Mouse (Mus musculus) cerebral cortex, adult 2 months (tissue): ENCODE results near the gene Gm6793.

Experiments
- WGBS: fragments of 180-500 bp; shearing (Covaris S2); methylation state at CpG from one replicate; pipeline ENCODE4 v1.1.7; 2018; 5-methylcytosine and 5-hydroxymethylcytosine counted together

The Gm6793 gene

DNA sequence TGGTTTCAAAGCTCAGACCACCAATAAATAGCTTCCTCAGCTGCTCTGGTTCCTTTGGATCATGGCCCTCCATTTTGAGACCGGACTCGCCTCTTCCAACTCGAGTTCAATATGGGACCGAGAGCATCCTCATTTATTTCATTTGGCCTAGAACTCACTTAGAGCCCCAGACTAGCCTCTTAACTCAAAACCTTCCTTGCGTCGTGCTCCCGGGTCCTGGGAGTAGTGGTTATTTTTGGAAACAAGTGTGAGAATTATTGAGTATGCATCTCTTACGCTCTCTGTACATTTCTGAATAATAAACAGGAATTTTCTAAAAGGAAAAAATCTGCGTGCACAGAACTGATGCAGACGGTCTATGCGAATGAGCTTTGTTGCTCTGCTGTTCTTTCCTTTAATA is at the start of gene Gm6793:
Gene Gm6793 (minus strand): TSS at position 101 of the 400 bp plus-strand sequence.
- 60% methylated on average over 11 of the region's 11 CpGs for WGBS

DNA sequence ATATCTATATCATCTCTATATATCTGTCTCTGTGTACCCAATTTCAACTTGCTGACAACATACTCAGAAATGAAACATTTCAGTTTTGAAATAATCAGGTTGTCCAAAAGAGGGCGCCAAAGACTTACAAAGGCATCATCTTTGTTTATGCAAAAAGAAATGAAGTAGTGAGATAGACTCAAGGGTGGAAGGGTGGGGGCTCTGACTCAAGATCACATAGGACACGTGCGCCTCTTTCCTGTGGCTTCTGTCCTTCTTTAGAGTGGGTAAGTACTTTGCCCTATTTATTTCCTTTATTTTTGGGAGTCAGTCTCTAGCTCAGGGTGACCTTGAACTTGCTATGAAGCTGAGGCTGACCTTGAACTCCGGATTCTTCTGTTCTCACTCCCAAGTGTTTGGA is 46.5 kb upstream of the Gm6793 start:
- WGBS = 22% methylated on average over 4 of the region's 4 CpGs

DNA sequence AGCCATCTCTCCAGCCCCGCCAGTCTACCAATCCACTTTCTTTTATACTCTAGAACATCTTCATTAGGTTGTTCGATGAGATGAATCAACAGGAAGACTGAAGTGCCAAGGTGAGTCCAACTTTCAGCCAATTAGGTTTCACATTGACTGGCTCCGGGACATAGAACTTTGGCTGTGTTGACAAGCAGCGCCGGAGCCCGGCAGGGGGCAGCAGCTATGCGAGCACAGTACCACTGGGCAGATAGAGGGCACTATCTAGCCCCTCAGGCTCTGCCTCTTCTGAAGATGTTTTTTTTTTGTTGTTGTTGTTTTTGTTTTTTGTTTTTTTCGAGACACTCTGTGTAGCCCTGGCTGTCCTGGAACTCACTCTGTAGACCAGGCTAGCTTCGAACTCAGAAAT is 36.7 kb upstream of the Gm6793 start:
- WGBS = 76% methylated on average over 9 of the region's 9 CpGs

DNA sequence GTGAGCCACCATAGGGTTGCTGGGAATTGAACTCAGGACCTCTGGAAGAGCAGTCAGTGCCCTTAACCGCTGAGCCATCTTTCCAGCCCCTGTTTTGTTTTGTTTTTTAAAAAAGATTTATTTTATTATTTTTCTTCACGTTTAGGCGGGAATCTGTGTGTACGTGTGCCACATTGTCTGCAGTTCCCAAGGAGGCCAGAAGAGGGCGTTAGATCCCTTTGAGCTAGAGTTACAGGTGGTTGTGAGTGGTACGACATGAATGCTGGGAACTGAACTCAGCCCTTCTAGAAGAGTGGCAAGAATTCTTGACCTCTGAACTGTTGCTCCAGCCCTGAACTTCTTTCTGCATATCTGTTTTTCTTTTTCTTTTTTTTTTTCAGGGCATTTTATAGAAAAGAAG is 35.1 kb upstream of the Gm6793 start:
- 84% methylated on average over 6 of the region's 6 CpGs for WGBS

DNA sequence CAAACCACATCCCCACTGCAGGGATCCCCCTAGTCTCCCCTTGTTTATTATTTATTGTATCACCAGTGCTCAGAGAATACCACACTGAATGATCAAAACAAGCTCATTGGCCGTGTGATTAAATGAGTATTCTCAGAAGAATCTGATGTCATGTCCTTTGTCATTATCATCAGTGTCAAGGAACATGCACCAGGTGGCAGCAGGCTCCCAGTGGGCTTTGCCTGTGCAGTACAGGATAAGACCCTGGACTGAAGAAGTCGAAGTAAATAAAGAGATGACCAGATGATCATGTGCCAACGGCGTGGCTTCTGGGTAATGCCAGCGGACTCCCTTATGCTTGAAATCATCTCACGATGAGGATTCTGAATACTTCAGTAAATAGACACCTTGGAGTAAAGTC is 33.5 kb upstream of the Gm6793 start:
- WGBS = 79% methylated on average over 6 of the region's 6 CpGs

DNA sequence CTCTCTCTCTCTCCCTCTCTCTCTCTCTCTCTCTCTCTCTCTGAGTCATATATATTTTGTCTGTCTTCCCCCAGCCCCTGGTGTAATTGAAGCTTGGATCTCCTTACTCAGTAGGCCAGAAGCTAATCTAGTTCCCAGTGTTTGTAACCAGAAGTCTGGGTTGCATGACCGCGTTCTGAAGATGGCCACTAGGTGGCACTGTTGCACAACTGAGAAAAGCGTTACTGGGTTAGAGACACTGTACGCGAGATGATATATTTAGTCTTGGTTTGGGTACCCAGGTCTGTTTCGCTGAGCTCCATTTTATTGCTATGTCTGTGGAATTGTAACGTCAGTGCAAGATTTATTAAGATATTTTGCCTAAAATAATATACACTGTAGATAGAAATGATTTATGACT is 31.1 kb upstream of the Gm6793 start:
- WGBS = 1% methylated on average over 7 of the region's 7 CpGs

DNA sequence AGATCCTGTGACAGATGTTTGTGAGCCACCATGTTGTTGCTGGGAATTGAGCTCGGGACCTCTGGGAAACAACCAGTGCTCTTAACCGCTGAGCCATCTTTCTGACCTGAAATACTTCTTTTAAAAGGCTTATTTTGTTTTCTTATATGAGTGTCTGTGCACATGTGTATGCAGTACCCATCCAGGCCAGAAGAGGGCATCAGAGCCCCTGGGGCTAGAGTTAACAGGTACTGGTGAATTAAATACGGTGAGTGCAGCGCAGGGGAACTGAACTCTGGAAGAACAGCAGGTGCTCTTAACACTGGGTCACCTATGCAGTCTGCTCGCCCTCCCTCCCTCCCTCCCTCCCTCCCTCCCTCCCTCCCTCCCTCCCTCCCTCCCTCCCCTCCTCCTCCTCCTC is 30.3 kb upstream of the Gm6793 start:
- 87% methylated on average over 5 of the region's 5 CpGs for WGBS

DNA sequence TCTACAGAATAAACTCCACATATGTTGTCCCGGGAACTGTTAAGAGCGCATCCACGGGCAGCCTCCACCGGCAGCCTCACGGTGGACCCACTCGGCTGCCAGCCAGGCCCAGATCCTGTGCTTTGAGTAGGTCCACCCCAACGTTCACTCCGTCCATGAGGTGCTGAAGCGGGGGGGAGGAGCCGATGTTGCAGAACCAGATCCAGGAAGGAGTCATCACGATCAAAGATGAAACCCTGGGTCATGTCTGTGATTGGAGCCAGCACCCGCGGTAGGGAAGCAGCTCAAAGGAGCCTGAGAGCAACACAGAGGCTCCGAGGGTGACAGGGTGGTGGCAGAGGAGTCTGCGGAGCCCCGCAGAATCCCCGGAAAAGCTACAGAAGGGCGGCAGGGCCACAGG is 22.7 kb upstream of the Gm6793 start:
- 88% methylated on average over 18 of the region's 18 CpGs for WGBS

DNA sequence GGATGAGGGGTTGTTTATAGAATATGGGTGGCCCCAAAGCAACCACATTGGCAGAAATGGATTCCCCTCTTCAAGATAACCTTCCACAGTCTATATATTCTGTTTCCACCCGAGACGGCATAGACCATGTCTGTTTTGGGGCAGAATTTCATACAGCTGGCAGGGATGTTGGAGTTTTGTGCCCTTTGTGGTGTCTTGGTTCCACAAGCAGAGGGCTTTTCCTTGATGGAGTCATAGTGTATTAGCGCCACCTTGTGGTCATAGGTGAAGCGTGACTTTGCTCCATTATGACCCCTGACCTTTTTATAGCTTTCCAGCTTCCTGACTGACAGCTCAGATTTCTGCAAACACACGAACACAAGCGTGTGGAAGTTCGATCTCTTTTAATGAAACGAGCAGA is 19.8 kb upstream of the Gm6793 start:
- 33% methylated on average over 8 of the region's 8 CpGs for WGBS

DNA sequence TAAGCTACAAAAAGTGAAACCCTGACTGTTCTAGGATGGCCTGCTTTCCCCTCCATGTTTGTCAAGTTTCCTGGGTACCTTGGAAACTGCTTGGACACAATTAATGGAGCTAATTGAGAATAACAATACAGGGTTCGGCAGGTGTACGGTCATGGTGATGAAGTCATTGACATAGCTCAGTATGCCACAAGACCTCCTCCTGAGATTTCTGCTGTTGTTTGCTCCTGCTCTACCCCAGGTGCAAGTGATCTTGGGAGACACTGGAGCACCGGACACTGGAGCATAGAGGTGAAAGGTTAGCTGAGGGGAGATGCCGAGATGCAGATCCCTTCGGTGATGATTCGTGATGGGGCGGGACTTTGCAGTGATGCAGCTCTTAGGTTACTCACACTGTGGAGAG is 18.2 kb upstream of the Gm6793 start:
- WGBS = 74% methylated on average over 7 of the region's 7 CpGs

DNA sequence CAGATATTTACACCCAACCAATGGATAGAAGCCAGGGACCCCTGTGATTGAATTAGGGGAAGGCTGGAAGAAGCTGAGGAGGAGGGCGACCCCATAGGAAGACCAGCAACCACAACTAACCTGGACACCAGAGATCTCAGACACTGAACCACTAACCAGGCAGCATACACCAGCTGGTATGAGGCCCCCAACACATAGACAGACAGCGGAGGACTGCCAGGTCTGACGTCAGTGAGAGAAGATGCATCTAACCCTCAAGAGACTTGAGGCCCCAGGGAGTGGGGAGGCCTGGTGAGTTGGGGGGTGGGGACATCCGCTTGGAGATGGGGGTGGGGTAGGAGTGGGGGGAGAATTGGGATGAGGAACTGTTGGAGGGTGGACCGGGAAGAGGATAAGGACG is 15.8 kb upstream of the Gm6793 start:
- WGBS = 70% methylated on average over 6 of the region's 6 CpGs

DNA sequence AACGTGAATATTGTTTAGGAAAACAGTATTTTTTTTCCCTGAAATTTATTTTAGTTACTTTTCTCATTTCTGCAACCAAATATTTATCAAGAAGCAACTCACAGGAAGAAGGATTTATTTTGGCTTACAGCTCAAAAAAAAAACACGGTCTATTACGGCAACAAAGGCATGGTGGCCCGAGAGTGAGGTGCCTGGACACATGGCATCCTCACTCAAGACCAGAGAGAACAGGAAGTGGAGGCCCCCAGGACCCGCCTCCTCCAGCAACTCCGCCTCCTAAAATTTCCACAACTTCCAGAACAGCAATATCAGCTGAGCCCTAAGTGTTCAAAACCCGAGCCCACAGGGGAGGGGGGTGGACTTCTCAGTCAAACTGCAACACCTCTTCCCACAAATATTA is 14.6 kb upstream of the Gm6793 start:
- 76% methylated on average over 7 of the region's 7 CpGs for WGBS

DNA sequence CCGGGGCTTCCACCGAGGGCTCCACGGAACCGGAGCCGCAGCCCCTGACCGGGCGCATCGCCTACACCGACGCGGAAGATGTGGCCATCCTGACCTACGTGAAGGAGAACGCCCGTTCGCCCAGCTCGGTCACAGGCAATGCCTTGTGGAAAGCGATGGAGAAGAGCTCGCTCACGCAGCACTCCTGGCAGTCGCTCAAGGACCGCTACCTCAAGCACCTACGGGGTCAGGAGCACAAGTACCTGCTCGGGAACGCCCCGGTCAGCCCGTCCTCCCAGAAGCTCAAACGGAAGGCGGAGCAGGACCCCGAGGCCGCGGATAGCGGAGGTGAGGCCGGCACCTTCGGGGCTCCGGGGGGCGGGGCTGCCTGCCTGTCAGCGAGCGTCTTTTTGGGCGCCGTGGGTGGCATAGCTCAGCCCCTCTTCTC is 3.0 kb downstream of the Gm6793 start:
- 1% methylated on average over 40 of the region's 40 CpGs for WGBS

DNA sequence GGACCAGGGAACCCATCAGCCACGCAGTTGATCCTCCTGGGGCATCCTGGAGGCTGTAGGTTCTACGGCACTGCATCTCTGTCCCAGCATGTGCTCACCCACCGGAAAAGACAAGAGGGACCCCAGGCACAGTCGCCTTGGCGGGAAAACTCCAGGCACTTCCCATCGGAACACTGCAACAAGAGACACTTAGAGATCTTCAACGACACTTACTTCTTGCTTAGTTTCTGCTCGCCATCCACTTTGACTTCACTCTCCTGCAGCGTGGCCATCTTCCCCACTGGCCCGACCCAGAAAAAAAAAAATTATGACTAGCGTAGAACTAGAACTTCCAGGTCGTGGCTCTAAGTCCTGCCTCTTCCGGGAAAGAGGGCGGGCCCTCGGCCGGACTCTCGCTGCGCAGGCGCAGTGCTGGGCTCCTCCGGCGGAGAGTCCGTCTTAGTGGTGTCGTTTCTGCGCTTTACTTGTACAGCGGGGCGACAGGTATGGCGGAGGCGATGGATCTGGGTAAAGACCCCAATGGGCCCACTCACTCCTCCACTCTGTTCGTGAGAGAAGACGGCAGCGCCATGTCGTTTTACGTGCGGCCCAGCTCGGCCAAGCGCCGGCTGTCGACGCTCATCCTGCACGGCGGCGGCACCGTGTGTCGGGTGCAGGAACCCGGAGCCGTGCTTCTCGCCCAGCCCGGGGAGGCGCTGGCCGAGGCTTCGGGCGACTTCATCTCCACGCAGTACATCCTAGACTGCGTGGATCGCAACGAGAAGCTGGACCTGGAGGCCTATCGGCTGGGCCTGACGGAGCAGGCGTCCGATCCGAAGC is 3.6 kb downstream of the Gm6793 start, which contains the start of the genes Kars and Terf2ip:
Gene Kars (minus strand): TSS at position 327 of the 819 bp plus-strand sequence.
Gene Terf2ip (plus strand): TSS at position 402 of the 819 bp plus-strand sequence.
- under 1% methylated on average over 61 of the region's 61 CpGs for WGBS

DNA sequence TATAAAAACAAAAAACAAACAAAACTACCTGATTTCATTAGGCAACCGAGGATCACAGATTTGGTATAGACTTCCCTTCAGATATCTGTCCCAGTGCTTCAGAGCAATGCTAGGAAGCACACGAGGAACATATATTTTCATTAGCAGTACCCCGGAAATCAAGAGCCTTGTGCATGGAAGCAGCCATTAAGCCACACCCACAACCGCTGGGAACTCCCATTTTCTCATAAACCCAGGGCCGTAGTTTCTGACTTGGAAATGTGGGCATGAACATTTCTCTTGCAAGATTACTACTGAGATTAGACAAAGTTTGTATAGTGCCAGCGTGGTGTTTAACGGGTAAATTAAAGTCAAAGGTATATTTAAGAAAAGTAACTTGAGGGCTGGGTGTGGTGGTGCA is 5.3 kb downstream of the Gm6793 start:
- WGBS = 92% methylated on average over 7 of the region's 7 CpGs

DNA sequence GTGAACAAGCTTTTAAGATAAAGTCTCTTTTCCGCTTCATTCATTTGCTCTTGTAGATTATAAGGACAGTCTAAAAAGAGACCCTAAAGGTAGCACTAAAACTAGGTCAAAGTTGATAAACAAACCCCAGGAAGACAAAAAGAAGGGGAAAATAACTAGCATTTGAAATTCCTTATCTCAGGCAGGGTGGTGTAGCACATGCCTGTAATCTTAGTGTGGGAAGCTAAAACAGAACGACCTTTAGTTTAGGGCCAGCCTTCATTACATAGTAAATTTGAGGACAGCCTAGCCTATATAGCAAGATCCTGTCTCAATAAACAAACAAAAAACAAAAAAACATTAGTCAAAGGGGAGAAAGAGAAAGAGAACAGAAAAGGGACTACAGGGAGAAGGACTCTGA is 7.2 kb downstream of the Gm6793 start:
- 98% methylated on average over 2 of the region's 2 CpGs for WGBS

DNA sequence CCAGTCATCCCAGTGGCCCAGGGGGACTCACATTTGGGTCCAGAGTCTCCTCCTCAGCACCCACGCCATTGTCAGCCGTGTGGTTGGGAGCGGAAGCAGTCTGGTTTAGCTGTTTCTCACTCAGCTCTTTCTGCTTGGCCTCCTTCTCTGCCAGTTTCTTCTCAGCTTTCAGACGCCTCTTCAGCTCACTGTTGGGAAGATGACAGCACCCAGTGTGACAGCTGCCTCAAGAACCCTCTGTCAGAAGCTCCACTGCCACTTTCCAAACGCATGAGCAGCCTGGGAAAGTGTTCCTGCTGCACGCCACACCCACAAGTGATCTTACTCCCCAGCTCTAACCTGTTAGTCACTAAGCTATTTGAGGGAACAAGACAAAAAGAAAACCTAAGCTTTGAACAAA is 9.2 kb downstream of the Gm6793 start:
- 65% methylated on average over 6 of the region's 6 CpGs for WGBS

DNA sequence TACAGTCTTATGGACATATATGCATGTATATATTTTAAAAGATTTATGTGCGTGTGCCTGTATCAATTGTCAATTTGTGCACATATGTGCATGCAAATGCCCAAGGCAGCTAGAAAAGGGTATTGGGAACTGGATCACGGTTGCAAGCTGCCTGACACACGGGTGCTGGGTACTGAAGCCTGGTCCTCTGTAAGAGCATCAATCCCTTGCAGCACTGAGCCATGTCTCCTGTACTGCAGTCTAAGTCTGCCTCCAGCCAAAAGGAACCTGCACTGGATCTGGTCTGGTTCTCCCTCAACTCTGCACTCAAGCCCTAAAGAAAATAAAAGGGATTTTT is 22.2 kb downstream of the Gm6793 start:
- 53% methylated on average over 3 of the region's 3 CpGs for WGBS

DNA sequence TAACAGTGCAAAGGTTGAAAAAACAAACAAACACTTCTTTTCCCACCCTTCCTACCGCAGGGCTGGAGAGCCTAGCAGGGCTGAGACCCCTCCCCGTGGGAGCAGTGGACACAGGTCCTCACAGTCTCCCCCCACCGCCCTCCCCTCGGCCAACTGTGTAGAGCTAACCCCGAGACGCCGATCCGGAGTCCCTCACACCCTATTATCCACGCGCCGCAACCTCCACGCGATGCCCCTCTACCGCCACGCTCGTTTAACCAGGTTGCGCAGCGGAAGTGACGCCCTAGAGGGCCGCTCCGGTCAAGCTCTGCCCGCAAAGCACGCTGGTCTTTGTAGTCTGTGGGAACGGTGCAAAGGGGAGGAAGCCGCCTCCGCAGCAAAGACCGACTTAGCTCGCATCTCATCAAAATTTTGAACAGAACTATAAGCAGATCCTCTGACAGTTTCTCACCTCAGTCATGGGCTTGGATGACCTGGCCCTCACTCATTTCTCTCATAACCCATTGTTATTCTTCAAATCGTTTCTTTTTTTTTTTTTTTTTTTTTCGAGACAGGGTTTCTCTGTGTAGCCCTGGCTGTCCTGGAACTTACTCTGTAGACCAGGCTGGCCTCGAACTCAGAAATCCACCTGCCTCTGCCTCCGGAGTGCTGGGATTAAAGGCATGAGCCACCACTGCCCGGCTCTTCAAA is 22.7 kb downstream of the Gm6793 start, which contains the start of gene Adat1:
Gene Adat1 (minus strand): TSS at position 290 of the 690 bp plus-strand sequence.
- 4% methylated on average over 33 of the region's 33 CpGs for WGBS

DNA sequence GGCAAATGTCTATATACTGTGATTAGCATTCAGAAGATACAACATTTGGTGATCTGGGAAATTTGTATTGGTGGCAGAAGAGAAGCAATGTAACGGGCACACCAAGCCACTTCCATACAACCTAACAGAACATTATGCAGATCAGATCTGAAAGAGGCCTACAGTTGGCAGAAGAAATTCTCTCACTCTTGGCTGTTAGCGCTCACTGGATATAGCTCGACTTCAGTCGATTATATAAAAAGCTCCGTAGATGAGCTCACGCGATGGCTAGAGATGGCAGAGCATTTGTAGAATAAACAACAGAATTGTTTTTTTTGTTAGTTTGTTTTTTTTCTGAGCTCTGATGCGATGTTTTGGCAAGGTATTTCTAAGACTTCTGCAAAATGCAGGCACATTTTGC is 23.6 kb downstream of the Gm6793 start:
- 13% methylated on average over 8 of the region's 8 CpGs for WGBS

DNA sequence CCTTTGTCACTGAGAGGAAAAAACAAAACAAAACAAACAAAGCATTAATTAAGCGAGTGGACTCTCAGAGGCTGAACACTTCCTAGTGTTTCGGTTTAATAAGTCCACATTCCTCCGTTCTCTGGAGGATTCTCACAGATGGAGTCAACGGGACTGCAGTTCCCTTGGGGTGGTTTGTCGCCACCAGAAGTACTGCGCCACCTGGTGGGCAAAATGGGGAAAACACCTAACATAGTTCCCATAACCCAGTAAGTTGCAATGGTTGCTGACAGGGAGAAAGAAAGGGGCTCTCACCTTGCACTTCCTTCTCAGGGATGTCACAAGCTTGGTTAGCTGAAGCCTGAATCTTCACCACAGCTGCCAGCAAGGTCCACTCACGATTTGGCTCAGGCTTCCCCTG is 24.9 kb downstream of the Gm6793 start:
- WGBS = 10% methylated on average over 7 of the region's 7 CpGs

DNA sequence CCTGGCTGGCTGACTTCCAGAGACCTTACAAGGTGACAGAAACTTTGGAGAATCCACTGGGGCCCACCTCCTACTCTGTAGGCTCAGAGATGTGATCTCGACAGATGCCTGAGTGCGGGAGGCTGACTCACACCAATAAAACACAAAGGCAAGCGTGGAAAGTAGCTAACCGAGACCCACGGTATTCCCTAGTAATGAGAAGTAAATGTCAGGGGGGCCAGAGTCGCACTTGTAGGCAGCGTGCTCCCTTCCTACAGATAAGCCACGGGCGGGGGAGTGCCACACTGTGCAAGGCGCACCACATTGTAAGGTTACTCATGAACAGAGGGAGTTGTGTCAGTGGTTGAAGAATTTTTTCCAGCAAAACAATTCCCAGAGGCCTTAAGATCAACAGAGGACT is 30.3 kb downstream of the Gm6793 start:
- WGBS = 58% methylated on average over 10 of the region's 10 CpGs

DNA sequence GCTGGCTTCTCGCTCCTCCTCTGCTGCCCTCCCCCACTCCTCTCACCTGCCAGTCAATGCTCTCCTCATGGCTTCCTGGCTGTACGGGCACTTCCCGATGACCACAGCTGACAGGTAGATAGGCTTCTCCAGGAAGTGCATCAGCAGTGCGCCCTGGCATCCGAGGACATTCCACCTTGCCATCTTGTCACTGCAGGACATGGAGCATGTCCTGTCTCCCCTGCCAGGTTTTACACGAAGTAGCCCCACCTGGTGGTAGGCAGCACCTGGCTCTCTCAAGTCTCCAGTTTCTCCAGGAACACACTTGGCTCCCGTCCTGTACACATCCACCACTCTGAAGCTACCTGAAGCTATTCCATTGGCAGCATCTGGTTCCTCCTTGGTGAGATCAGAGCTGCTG is 32.7 kb downstream of the Gm6793 start:
- WGBS = 76% methylated on average over 7 of the region's 7 CpGs
